Mouse (Mus musculus): ENCODE measurements around the gene Cit. TPM values are rescaled to one million over a fixed set of nuclear protein-coding genes. Genes with fewer than 3 reads are reported as not detected.
A peak's percentile ranks its signal among the peaks of the same experiment; 100 is the strongest.

Gene Cit
- polyA plus RNA-seq, 1 experiment from 2014 or later: 4.8 TPM

GRCm38 (mm10) chr5:115858652-115859051 is 13.6 kb downstream of the Cit start:
- TF ChIP-seq CTCF (IDR thresholded peaks at IDR 0.05) (no peak), EP300 (IDR thresholded peaks at IDR 0.05) (no peak)
- no peak overlapping the region for H3K9ac ChIP-seq (replicated peaks; ENCODE audit: low read depth)
- no peak overlapping the region for H3K4me3 ChIP-seq (ENCODE audit: low read depth, low read length)
- no peaks in the 10 kb centered on the region for H3K4me1 ChIP-seq (ENCODE audit: insufficient read depth, low read depth, low read length)
- no peaks in the 10 kb centered on the region for H3K27me3 ChIP-seq (replicated peaks; ENCODE audit: insufficient read depth, low read length)
- no peaks in the 10 kb centered on the region for H3K36me3 ChIP-seq (ENCODE audit: insufficient read depth, low read length)
- WGBS: 52% methylated on average over 6 of the region's 6 CpGs
- H3K4me2 ChIP-seq (replicated peaks; ENCODE audit: low read depth, low read length): no peak overlapping the region
- ATAC-seq: peak; percentile 59
- H3K9me3 ChIP-seq (ENCODE audit: low read length): no peaks in the 10 kb centered on the region
- 0 out of 2 replicates have a peak overlapping the region, but pooled peaks have one; percentile 35 for H3K27ac ChIP-seq (ENCODE audit: low read length)
- peak; percentile 47 for DNase-seq (ENCODE audit: low spot score)

DNA sequence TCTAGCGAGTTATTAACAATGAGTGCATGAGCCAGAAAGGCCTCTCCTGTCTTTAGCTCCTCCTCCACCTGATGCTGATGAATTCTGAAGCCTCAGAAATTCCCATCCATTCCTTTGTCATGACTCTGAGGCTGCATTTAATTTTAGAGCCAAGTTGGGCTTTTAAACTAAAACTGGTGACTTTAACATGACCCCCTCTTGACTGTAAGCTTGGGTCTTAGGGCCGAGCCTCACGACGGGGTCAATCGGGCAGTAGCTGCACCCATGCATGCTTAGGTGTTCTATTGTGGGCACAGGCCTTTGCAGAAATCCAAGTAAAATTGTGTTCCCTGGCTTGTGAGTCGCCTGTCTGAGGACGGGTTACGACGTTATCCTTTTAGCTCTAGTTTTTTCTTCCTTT is 14.4 kb downstream of the Cit start:
- Histone ChIP-seq H3K27me3 (replicated peaks; ENCODE audit: insufficient read depth, low read length) (no peaks in the 10 kb centered on the region), H3K9me3 (ENCODE audit: low read length) (no peaks in the 10 kb centered on the region), H3K9ac (replicated peaks; ENCODE audit: low read depth) (no peak overlapping the region), H3K27ac (ENCODE audit: low read length) (no peak overlapping the region), H3K36me3 (ENCODE audit: insufficient read depth, low read length) (no peaks in the 10 kb centered on the region), H3K4me2 (replicated peaks; ENCODE audit: low read depth, low read length) (no peak overlapping the region), H3K4me1 (ENCODE audit: insufficient read depth, low read depth, low read length) (no peaks in the 10 kb centered on the region), H3K4me3 (ENCODE audit: low read depth, low read length) (no peak overlapping the region)
- no peak for DNase-seq (ENCODE audit: low spot score)
- TF ChIP-seq CTCF (IDR thresholded peaks at IDR 0.05) (no peak), EP300 (IDR thresholded peaks at IDR 0.05) (no peak)
- no peak for ATAC-seq
- 83% methylated on average over 9 of the region's 9 CpGs for WGBS

DNA sequence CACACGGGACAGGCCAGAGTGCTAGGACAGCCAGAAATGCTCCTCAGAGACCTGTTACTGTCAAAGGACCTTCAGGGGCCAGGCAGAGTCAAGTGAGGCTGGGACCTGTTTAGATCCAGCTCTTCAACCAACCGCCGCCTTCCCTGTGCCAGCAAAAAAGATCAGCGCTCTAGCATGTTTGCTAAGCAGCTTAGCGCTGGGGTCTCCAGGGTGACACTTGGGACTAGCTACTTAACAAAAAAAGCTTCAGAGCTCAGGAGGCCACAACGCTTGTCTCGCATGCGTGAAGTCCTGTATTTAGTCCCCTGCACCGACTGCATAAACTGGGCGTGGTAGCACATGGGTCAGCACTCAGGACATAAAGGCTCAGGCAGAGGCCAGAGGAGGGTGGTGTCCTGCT is 16.9 kb downstream of the Cit start:
- Histone ChIP-seq H3K36me3 (ENCODE audit: insufficient read depth, low read length) (no peaks in the 10 kb centered on the region), H3K9ac (replicated peaks; ENCODE audit: low read depth) (no peak overlapping the region), H3K4me3 (ENCODE audit: low read depth, low read length) (no peak overlapping the region), H3K9me3 (ENCODE audit: low read length) (no peaks in the 10 kb centered on the region), H3K4me2 (replicated peaks; ENCODE audit: low read depth, low read length) (no peak overlapping the region), H3K27me3 (replicated peaks; ENCODE audit: insufficient read depth, low read length) (no peaks in the 10 kb centered on the region), H3K27ac (ENCODE audit: low read length) (no peak overlapping the region), H3K4me1 (ENCODE audit: insufficient read depth, low read depth, low read length) (no peaks in the 10 kb centered on the region)
- no peak for TF ChIP-seq EP300 (IDR thresholded peaks at IDR 0.05)
- no peak for TF ChIP-seq CTCF (IDR thresholded peaks at IDR 0.05)
- DNase-seq (ENCODE audit: low spot score) (no peak), ATAC-seq (no peak; the same call in 1 of the 2 replicates)
- WGBS: 69% methylated on average over 10 of the region's 10 CpGs

DNA sequence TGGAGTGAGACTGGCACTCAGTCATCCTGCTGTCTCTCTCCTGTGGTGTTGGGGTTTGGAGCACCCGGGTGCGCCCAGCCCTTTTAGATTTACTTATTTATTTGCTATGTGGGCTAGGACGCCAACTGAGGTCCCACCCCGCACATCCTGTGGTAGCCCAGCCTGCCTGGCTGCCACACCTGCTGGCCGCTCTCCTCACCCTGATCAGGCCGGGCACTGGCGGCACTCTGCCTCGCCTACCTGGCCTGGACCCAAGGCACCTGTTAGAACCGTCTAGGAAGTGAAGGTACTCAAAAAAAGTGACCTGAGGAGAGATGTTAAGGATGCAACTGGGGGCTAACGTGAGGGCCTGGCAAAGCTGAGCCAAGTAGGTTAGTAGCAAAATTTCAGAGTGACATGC is 17.4 kb downstream of the Cit start:
- H3K4me1 ChIP-seq (ENCODE audit: insufficient read depth, low read depth, low read length): no peaks in the 10 kb centered on the region
- H3K9me3 ChIP-seq (ENCODE audit: low read length): no peaks in the 10 kb centered on the region
- 71% methylated on average over 10 of the region's 10 CpGs for WGBS
- H3K36me3 ChIP-seq (ENCODE audit: insufficient read depth, low read length): no peaks in the 10 kb centered on the region
- DNase-seq (ENCODE audit: low spot score) (no peak), ATAC-seq (0 out of 2 replicates have a peak, but pooled peaks have one; percentile 39)
- H3K4me3 ChIP-seq (ENCODE audit: low read depth, low read length): no peak overlapping the region
- H3K27ac ChIP-seq (ENCODE audit: low read length): no peak overlapping the region
- H3K9ac ChIP-seq (replicated peaks; ENCODE audit: low read depth): no peak overlapping the region
- TF ChIP-seq EP300 (IDR thresholded peaks at IDR 0.05): no peak
- no peak for TF ChIP-seq CTCF (IDR thresholded peaks at IDR 0.05)
- H3K27me3 ChIP-seq (replicated peaks; ENCODE audit: insufficient read depth, low read length): no peaks in the 10 kb centered on the region
- no peak overlapping the region for H3K4me2 ChIP-seq (replicated peaks; ENCODE audit: low read depth, low read length)

GRCm38 (mm10) chr5:115866296-115866695 is 21.2 kb downstream of the Cit start:
- H3K4me2 ChIP-seq (replicated peaks; ENCODE audit: low read depth, low read length): no peak overlapping the region
- DNase-seq (ENCODE audit: low spot score) (peak; percentile 51), ATAC-seq (peak; percentile 62)
- TF ChIP-seq CTCF (IDR thresholded peaks at IDR 0.05) (no peak), EP300 (IDR thresholded peaks at IDR 0.05) (no peak)
- H3K27ac ChIP-seq (ENCODE audit: low read length): no peak overlapping the region
- no peak overlapping the region for H3K4me3 ChIP-seq (ENCODE audit: low read depth, low read length)
- no peaks in the 10 kb centered on the region for H3K9me3 ChIP-seq (ENCODE audit: low read length)
- no peaks in the 10 kb centered on the region for H3K27me3 ChIP-seq (replicated peaks; ENCODE audit: insufficient read depth, low read length)
- H3K36me3 ChIP-seq (ENCODE audit: insufficient read depth, low read length): no peaks in the 10 kb centered on the region
- no peaks in the 10 kb centered on the region for H3K4me1 ChIP-seq (ENCODE audit: insufficient read depth, low read depth, low read length)
- 45% methylated on average over 11 of the region's 11 CpGs for WGBS
- no peak overlapping the region for H3K9ac ChIP-seq (replicated peaks; ENCODE audit: low read depth)

- H3K27ac ChIP-seq (ENCODE audit: low read length): no peak overlapping the region
- 90% methylated on average over 12 of the region's 12 CpGs for WGBS
- H3K27me3 ChIP-seq (replicated peaks; ENCODE audit: insufficient read depth, low read length): no peaks in the 10 kb centered on the region
- no peak overlapping the region for H3K9ac ChIP-seq (replicated peaks; ENCODE audit: low read depth)
- no peaks in the 10 kb centered on the region for H3K36me3 ChIP-seq (ENCODE audit: insufficient read depth, low read length)
- no peak for ATAC-seq
- TF ChIP-seq CTCF (IDR thresholded peaks at IDR 0.05): no peak
- no peak for TF ChIP-seq EP300 (IDR thresholded peaks at IDR 0.05)
- no peak overlapping the region for H3K4me2 ChIP-seq (replicated peaks; ENCODE audit: low read depth, low read length)
- no peaks in the 10 kb centered on the region for H3K4me1 ChIP-seq (ENCODE audit: insufficient read depth, low read depth, low read length)
- DNase-seq (ENCODE audit: low spot score): no peak
- H3K4me3 ChIP-seq (ENCODE audit: low read depth, low read length): no peak overlapping the region
- no peaks in the 10 kb centered on the region for H3K9me3 ChIP-seq (ENCODE audit: low read length)
Observed at GRCm38 (mm10) chr5:115868540-115868939, 23.5 kb downstream of the Cit start.

GRCm38 (mm10) chr5:115869198-115869597 is 24.1 kb downstream of the Cit start:
- ATAC-seq: no peak
- Histone ChIP-seq H3K36me3 (ENCODE audit: insufficient read depth, low read length) (no peaks in the 10 kb centered on the region), H3K9ac (replicated peaks; ENCODE audit: low read depth) (no peak overlapping the region), H3K9me3 (ENCODE audit: low read length) (no peaks in the 10 kb centered on the region), H3K27ac (ENCODE audit: low read length) (no peak overlapping the region), H3K27me3 (replicated peaks; ENCODE audit: insufficient read depth, low read length) (no peaks in the 10 kb centered on the region), H3K4me3 (ENCODE audit: low read depth, low read length) (no peak overlapping the region), H3K4me1 (ENCODE audit: insufficient read depth, low read depth, low read length) (no peaks in the 10 kb centered on the region), H3K4me2 (replicated peaks; ENCODE audit: low read depth, low read length) (no peak overlapping the region)
- no peak for DNase-seq (ENCODE audit: low spot score)
- TF ChIP-seq EP300 (IDR thresholded peaks at IDR 0.05): no peak
- 93% methylated on average over 15 of the region's 15 CpGs for WGBS
